Mouse (Mus musculus): Measurements from ENCODE around the gene Slc16a12. TPM values are rescaled to one million over a fixed set of nuclear protein-coding genes. Genes with fewer than 3 reads are reported as not detected.

Gene Slc16a12
- 1.6 and 3.1 TPM in 2 replicates for polyA plus RNA-seq (2012; rRNA removed; ENCODE audit: low replicate concordance)

DNA sequence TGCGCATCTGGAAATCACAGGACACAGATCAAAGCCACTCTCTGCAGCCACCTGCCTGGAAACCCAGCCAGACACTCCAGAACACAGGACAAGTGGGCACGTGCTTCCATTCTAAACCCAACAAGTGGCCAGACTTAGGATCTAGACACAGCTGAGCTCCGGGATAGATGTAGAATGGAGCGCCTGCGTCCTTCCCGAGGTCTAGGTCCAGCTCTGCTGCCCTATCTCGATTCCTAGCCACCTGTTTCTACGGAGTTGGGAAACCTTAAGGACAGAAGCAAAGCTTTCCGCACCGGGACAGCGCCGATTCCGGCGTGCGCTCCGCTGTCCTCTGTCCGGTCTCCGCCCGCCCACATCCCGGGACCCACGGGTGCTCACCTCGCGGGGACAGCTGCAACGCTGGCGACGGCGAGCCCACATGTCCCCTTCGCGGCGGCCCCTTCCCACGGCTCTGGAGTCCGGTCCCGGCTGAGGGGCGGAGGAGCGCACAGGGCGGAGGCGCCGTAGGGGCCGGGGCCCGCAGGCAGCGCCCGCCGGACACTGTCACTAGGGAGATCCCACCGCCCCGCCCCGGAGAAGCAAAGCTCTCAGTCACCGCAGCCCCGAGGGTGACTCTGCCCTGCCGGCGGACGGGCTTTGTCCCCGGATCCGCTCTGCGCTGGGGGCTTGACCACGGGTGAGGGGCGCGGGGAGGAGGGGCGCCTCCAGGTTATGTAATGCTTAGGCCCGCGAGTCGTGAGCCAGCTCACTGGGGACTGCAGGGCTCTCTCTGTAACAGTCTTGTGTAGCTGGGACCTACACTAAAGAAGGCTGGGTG is at the start of gene Slc16a12:
Gene Slc16a12 (minus strand): TSS at position 602 of the 817 bp plus-strand sequence.

DNA sequence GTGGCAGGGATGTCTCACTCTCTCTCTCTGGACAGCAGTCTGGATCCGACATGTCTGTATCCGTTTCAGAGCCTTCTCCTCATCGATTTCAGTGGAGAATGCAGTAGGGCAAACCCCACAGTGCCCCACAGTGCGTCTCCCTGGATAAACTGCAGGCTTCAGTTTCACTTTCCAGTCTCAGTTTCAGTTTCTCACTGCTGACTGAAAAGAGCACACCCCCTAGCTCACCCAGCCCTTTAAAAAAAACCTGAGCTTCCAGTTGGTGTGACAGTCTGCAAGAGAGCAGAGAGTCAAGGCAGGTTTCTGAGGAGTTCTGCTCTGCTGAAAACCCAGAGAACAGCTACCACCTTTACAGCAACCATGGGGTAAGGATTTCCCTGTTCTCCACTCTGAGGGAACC is 106.5 kb downstream of the Slc16a12 start, which contains the start of the genes Ifit1bl2 and Ifit1:
Gene Ifit1bl2 (minus strand): TSS at position 121 of the 400 bp plus-strand sequence.
Gene Ifit1 (plus strand): TSS at position 249 of the 400 bp plus-strand sequence.

Other genes with a start within 250 kb of the Slc16a12 start
- gene Lipa, start 219.8 kb downstream of the Slc16a12 start, polyA plus RNA-seq (2012; rRNA removed; ENCODE audit: low replicate concordance): 26.5 and 63.6 TPM in 2 replicates
- 1.2 and 3.1 TPM in 2 replicates for gene Ifit2, start 196.6 kb downstream of the Slc16a12 start, polyA plus RNA-seq (2012; rRNA removed; ENCODE audit: low replicate concordance)
- 2.8 and 8.4 TPM in 2 replicates for gene Ifit3, start 163.8 kb downstream of the Slc16a12 start, polyA plus RNA-seq (2012; rRNA removed; ENCODE audit: low replicate concordance)
- 1.0 and 1.9 TPM in 2 replicates for gene Ifit1bl1, start 145.3 kb downstream of the Slc16a12 start, polyA plus RNA-seq (2012; rRNA removed; ENCODE audit: low replicate concordance)
- 0.72 and 3.8 TPM in 2 replicates for gene Ifit3b, start 139.3 kb downstream of the Slc16a12 start, polyA plus RNA-seq (2012; rRNA removed; ENCODE audit: low replicate concordance)
- gene Ifit1bl2, start 106.5 kb downstream of the Slc16a12 start, polyA plus RNA-seq (2012; rRNA removed; ENCODE audit: low replicate concordance): 0.14 TPM in 1 of 2 replicates, not detected in the other
- gene Ifit1, start 106.4 kb downstream of the Slc16a12 start, polyA plus RNA-seq (2012; rRNA removed; ENCODE audit: low replicate concordance): 2.7 and 9.0 TPM in 2 replicates
- 0.87 and 2.3 TPM in 2 replicates for gene Pank1, start 132.2 kb upstream of the Slc16a12 start, polyA plus RNA-seq (2012; rRNA removed; ENCODE audit: low replicate concordance)
- 0.13 and 0.29 TPM in 2 replicates for gene Kif20b, start 175.1 kb upstream of the Slc16a12 start, polyA plus RNA-seq (2012; rRNA removed; ENCODE audit: low replicate concordance)